20 mouse cellular contexts compared by ENCODE assay signal in the genomic region with DNA sequence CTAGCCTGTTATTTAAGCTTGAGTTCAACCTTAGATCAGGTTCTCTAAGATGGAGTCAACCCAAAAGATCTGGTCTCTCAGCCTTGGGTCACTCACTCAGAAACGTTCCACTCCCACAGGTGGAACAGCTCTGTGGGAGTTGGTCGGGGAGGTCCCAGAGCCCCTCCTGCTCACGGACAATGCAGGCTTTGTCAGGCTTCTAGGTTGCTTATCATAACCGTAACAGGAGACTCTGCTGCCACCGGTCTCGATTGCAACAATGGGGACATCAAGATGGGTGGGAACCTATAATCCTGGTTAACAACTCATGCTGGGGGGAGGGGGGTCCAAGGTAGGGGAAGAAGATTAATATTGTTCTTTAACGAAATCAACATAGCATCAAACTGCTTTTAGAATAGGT. TPM values are rescaled to one million over a fixed set of nuclear protein-coding genes. Genes with fewer than 3 reads are reported as not detected.
DNase-seq lines count a peak whose midpoint lies in the region; ATAC-seq and TF ChIP-seq lines count a peak whose summit lies in the region.
"Had no signal": no experiment of that assay in that cellular context is flagged by ENCODE, and none has a peak within 500 bp of the region (broad histone marks: within the 10 kb centered on the region; RNA-seq: fewer than 3 reads in every experiment).

No protein-coding gene starts in this region.

- no peaks in the 10 kb centered on the region for H3K27me3 ChIP-seq in kidney, embryonic 14.5 days (ENCODE audit: control insufficient read depth, insufficient read depth, low read length)
- H3K27me3 ChIP-seq in ES-Bruce4 (ENCODE audit: control insufficient read depth, insufficient read depth, low read length, poor library complexity, severe bottlenecking): no peaks in the 10 kb centered on the region
- H3K27me3 ChIP-seq: embryonic facial prominence, embryonic 12.5 days; forebrain, embryonic 13.5 days; forebrain, embryonic 15.5 days had no signal

- H3K9me3 ChIP-seq in kidney, embryonic 14.5 days (ENCODE audit: control insufficient read depth, low read length): no peaks in the 10 kb centered on the region
- H3K9me3 ChIP-seq in ES-Bruce4 (replicated peaks; ENCODE audit: control insufficient read depth, insufficient read depth, low read length, poor library complexity, severe bottlenecking): no peaks in the 10 kb centered on the region
- H3K9me3 ChIP-seq: embryonic facial prominence, embryonic 10.5 days; embryonic facial prominence, embryonic 12.5 days; forebrain, embryonic 13.5 days; forebrain, embryonic 15.5 days had no signal

- no peak overlapping the region for H3K4me2 ChIP-seq in kidney, embryonic 14.5 days (replicated peaks; ENCODE audit: low read depth, low read length)
- H3K4me2 ChIP-seq: embryonic facial prominence, embryonic 12.5 days; forebrain, embryonic 13.5 days; forebrain, embryonic 15.5 days had no signal

- WGBS in kidney, embryonic 14.5 days: 59% methylated on average over 7 of the region's 7 CpGs

- 0 out of 2 replicates have a peak, but pooled peaks have one; percentile 8 for TF ChIP-seq EP300 in ES-Bruce4 (IDR thresholded peaks at IDR 0.05; ENCODE audit: insufficient read depth, low read depth, low read length)

- no peaks in the 10 kb centered on the region for H3K4me1 ChIP-seq in kidney, embryonic 14.5 days (ENCODE audit: control insufficient read depth, insufficient read depth, low read length)
- H3K4me1 ChIP-seq in ES-Bruce4 (ENCODE audit: control insufficient read depth, insufficient read depth, low read length): peaks cover 2% of the 10 kb centered on the region
- H3K4me1 ChIP-seq: embryonic facial prominence, embryonic 10.5 days; embryonic facial prominence, embryonic 12.5 days; forebrain, embryonic 13.5 days; forebrain, embryonic 15.5 days had no signal

- no peaks in the 10 kb centered on the region for H3K36me3 ChIP-seq in kidney, embryonic 14.5 days (ENCODE audit: control insufficient read depth, insufficient read depth, low read length)
- H3K36me3 ChIP-seq in ES-Bruce4 (ENCODE audit: control insufficient read depth, insufficient read depth, low read length, poor library complexity, severe bottlenecking): no peaks in the 10 kb centered on the region
- H3K36me3 ChIP-seq: embryonic facial prominence, embryonic 10.5 days; embryonic facial prominence, embryonic 12.5 days; forebrain, embryonic 15.5 days had no signal

- no peak overlapping the region for H3K9ac ChIP-seq in kidney, embryonic 14.5 days (ENCODE audit: low read depth, low read length)
- H3K9ac ChIP-seq in ES-Bruce4 (ENCODE audit: low read depth, poor library complexity, severe bottlenecking): no peak overlapping the region
- H3K9ac ChIP-seq: embryonic facial prominence, embryonic 12.5 days; forebrain, embryonic 13.5 days; forebrain, embryonic 15.5 days; forebrain, postnatal 0 days had no signal

- 0 out of 2 replicates have a peak, but pooled peaks have one; percentile 28 for ATAC-seq in kidney, embryonic 14.5 days (ENCODE audit: low FRiP score, low TSS enrichment)
- ATAC-seq: activated CD4-positive, CD25-positive, alpha-beta regulatory T cell, adult 4 months had no signal

- DNase-seq in kidney, postnatal 10 days: no peak
- peak; percentile 32 for DNase-seq in ES-CJ7 (ENCODE audit: low read depth, low spot score)
- DNase-seq in layer of hippocampus, adult 11-12 months (ENCODE audit: low spot score): no peak
- no peak for DNase-seq in urinary bladder, postnatal 14 days (ENCODE audit: low spot score)
- DNase-seq: adrenal gland, adult 8-10 months; adrenal gland, postnatal 14 days; adrenal gland, postnatal 36 days; cerebellum, adult 11-12 months; cerebellum, adult 2 months; cerebellum, adult 9-10 months; cerebellum, postnatal 10 days; cerebellum, postnatal 25 days; forebrain, postnatal 0 days had no signal

- no peak for TF ChIP-seq POLR2A in ES-Bruce4 (IDR thresholded peaks at IDR 0.05; ENCODE audit: insufficient read depth, low read length)

- H3K27ac ChIP-seq in kidney, embryonic 14.5 days (ENCODE audit: low read depth, low read length): no peak overlapping the region
- no peak overlapping the region for H3K27ac ChIP-seq in ES-Bruce4 (ENCODE audit: insufficient read depth, low read length)
- H3K27ac ChIP-seq: embryonic facial prominence, embryonic 10.5 days; embryonic facial prominence, embryonic 12.5 days; forebrain, embryonic 13.5 days; forebrain, embryonic 15.5 days had no signal

- no peak overlapping the region for H3K4me3 ChIP-seq in kidney, embryonic 14.5 days (ENCODE audit: low read length)
- H3K4me3 ChIP-seq in ES-Bruce4 (ENCODE audit: low read depth, low read length): no peak overlapping the region
- H3K4me3 ChIP-seq: embryonic facial prominence, embryonic 10.5 days; embryonic facial prominence, embryonic 12.5 days; forebrain, embryonic 13.5 days; forebrain, embryonic 15.5 days had no signal

- TF ChIP-seq CTCF in ES-Bruce4 (IDR thresholded peaks at IDR 0.05; ENCODE audit: low read depth, low read length): no peak

RNA-seq across cellular contexts. Expression of a gene that starts 13.1 kb away (rescaled TPM):
- 60.3 and 113 TPM in 2 replicates for polyA plus RNA-seq in kidney, embryonic 14.5 days (2014; fragmentation: Nextera tagmentation; extraction: Ambion mirVana)
- polyA plus RNA-seq in ES-Bruce4 (2011; ENCODE audit: insufficient read depth, insufficient read length, low read depth, missing spikeins): 142 and 155 TPM in 2 replicates
